Mouse (Mus musculus) myocyte (in vitro differentiated cells): ENCODE results near the gene Spns1. TPM values are rescaled to one million over a fixed set of nuclear protein-coding genes. Genes with fewer than 3 reads are reported as not detected.
"Not testable (repeated sequence)": the region's sequence is repeated elsewhere in the genome, so short reads cannot be mapped to it uniquely, and the experiment has no call there.

Experiments used
- H3K27me3 ChIP-seq: one replicate; pipeline ENCODE4 v1.6.1; 2011; ENCODE audit not compliant: control insufficient read depth, insufficient read depth, insufficient read length
- H3K36me3 ChIP-seq: one replicate; pipeline ENCODE4 v1.6.1; 2011; ENCODE audit not compliant: control insufficient read depth, insufficient read depth
- H3K4me2 ChIP-seq: one replicate; pipeline ENCODE4 v1.6.1; 2011; ENCODE audit warnings: low read depth, control low read depth
- H3K4me3 ChIP-seq: one replicate; pipeline ENCODE4 v1.5.1; 2011; ENCODE audit warnings: mild to moderate bottlenecking, control low read depth, moderate library complexity
- H3K79me2 ChIP-seq: one replicate; pipeline ENCODE4 v1.6.1; 2011; ENCODE audit not compliant: control insufficient read depth, insufficient read depth
- H3ac ChIP-seq: one replicate; pipeline ENCODE4 v1.6.1; 2011; ENCODE audit not compliant: control insufficient read depth, insufficient read length
- CEBPB ChIP-seq: IDR thresholded peaks from 2 replicates; pipeline ENCODE4 v1.6.1; 2011; ENCODE audit warnings: mild to moderate bottlenecking, moderate library complexity; ENCODE audit not compliant: poor library complexity, insufficient read depth, severe bottlenecking
- E2F4 ChIP-seq: IDR thresholded peaks from one replicate; pipeline ENCODE4 v1.6.1; 2011; ENCODE audit warnings: mild to moderate bottlenecking, control low read depth, moderate library complexity; ENCODE audit not compliant: insufficient read depth
- MAX ChIP-seq: IDR thresholded peaks from one replicate; pipeline ENCODE4 v1.6.1; 2011; ENCODE audit warnings: low read depth, mild to moderate bottlenecking, control low read depth
- MYOD1 ChIP-seq, 3 experiments: IDR thresholded peaks; one replicate each; pipeline ENCODE4 v1.6.1; 2011; ENCODE audit warnings: control low read depth in 2 of 3, low read depth in 2 of 3, mild to moderate bottlenecking in 2 of 3, moderate library complexity in 1 of 3; ENCODE audit not compliant: insufficient read length in 2 of 3, control insufficient read depth in 1 of 3
- MYOG ChIP-seq, 3 experiments: IDR thresholded peaks; one replicate each; pipeline ENCODE4 v1.6.1; 2011; ENCODE audit warnings: control low read depth in 2 of 3, low read depth in 2 of 3, mild to moderate bottlenecking in 2 of 3; ENCODE audit not compliant: insufficient read length in 2 of 3, control insufficient read depth in 1 of 3, insufficient read depth in 1 of 3
- POLR2A ChIP-seq: IDR thresholded peaks from one replicate; pipeline ENCODE4 v1.6.1; 2011; ENCODE audit warnings: low read depth, mild to moderate bottlenecking, control low read depth, moderate library complexity; ENCODE audit not compliant: insufficient read length
- POLR2AphosphoS2 ChIP-seq: IDR thresholded peaks from one replicate; pipeline ENCODE4 v1.6.1; 2011; ENCODE audit warnings: low read depth, control low read depth; ENCODE audit not compliant: insufficient read length
- REST ChIP-seq: IDR thresholded peaks from one replicate; pipeline ENCODE4 v1.6.1; 2011; ENCODE audit warnings: mild to moderate bottlenecking, control low read depth, moderate library complexity; ENCODE audit not compliant: insufficient read depth, insufficient read length
- SRF ChIP-seq: IDR thresholded peaks from one replicate; pipeline ENCODE4 v1.6.1; 2011; ENCODE audit warnings: low read depth; ENCODE audit not compliant: control insufficient read depth, insufficient read length
- TCF12 ChIP-seq: IDR thresholded peaks from one replicate; pipeline ENCODE4 v1.6.1; 2011; ENCODE audit warnings: mild to moderate bottlenecking, control low read depth; ENCODE audit not compliant: poor library complexity, insufficient read depth, severe bottlenecking
- TCF3 ChIP-seq: IDR thresholded peaks from one replicate; pipeline ENCODE4 v1.6.1; 2011; ENCODE audit warnings: low read depth, control low read depth; ENCODE audit not compliant: insufficient read length
- USF1 ChIP-seq: IDR thresholded peaks from one replicate; pipeline ENCODE4 v1.6.1; 2011; ENCODE audit warnings: low read depth, mild to moderate bottlenecking, control low read depth, moderate library complexity
- polyA plus RNA-seq: library from polyadenylated mRNA; unstranded; fragments of >200 nt; fragmentation: generic; extraction: Trizol; gene quantifications from one replicate; pipeline ENCODE4 v1.2.1, GENCODE M21; 2012; ENCODE audit warnings: missing spikeins

Gene Spns1
- polyA plus RNA-seq, 1 experiment: 76.5 TPM

DNA sequence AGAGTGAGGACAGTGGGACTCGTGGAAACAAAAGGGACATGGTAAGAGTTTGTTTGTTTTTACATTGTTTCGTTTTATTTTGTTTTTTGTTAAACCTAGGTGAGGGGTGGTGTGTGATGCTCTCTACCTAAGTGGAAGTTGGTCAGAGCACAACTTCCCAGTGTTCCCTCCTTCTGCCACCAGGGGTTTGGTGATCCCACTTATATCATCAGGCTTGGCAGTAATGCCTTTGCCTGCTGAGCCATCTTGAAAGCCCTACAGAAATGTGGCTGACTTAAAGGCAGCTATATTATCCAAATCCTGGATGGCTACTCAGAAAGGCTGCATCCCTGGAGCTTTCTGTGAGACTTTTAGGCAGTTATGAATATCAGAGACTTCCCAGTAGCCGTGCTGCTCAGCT lies 44.6 kb downstream of the Spns1 start:
- H3K4me2 ChIP-seq: no peak overlapping the region
- peaks cover 24% of the 10 kb centered on the region for H3K27me3 ChIP-seq
- H3K4me3 ChIP-seq: no peak overlapping the region
- TF ChIP-seq E2F4: no peak
- no peak for TF ChIP-seq POLR2AphosphoS2
- no peak for TF ChIP-seq TCF3
- TF ChIP-seq MAX: no peak
- TF ChIP-seq SRF: no peak
- TF ChIP-seq MYOG (IDR thresholded peaks at IDR 0.05; ENCODE audit: control insufficient read depth in 1 of 3, insufficient read depth in 1 of 3, insufficient read length in 2 of 3, low read depth in 2 of 3): no peak
- no peak for TF ChIP-seq TCF12
- no peak for TF ChIP-seq POLR2A
- no peak for TF ChIP-seq REST
- TF ChIP-seq USF1: no peak
- H3K79me2 ChIP-seq: no peaks in the 10 kb centered on the region
- H3K36me3 ChIP-seq: no peaks in the 10 kb centered on the region
- no peak overlapping the region for H3ac ChIP-seq

DNA sequence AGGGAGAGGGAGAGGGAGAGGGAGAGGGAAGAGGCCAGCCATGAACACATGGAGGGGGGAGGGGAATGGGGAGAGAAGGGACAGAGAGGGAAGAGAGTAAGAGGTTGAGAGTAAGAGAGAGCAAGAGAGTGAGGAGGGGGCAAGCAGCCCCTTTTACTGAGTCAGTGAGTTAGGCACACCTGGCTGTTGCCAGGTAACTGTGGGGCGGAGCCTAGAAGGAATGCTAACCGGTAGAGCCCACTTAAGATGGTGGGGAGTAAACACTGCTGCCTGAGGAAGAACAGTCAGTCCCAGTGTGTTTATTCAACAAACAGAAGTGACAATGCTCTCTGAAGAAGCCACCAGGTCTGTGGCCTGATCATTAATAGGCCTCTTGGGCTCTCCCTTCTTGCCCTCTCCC lies 46.6 kb downstream of the Spns1 start:
- TF ChIP-seq CEBPB (no peak), REST (no peak), POLR2AphosphoS2 (no peak), MAX (no peak), SRF (no peak), USF1 (no peak), E2F4 (no peak), TCF12 (no peak), TCF3 (no peak), MYOD1 (IDR thresholded peaks at IDR 0.05; ENCODE audit: control insufficient read depth in 1 of 3, insufficient read length in 2 of 3, low read depth in 2 of 3) (no peak), POLR2A (no peak), MYOG (IDR thresholded peaks at IDR 0.05; ENCODE audit: control insufficient read depth in 1 of 3, insufficient read depth in 1 of 3, insufficient read length in 2 of 3, low read depth in 2 of 3) (no peak)
- H3K27me3 ChIP-seq: peaks cover 19% of the 10 kb centered on the region
- H3K79me2 ChIP-seq: no peaks in the 10 kb centered on the region
- no peak overlapping the region for H3K4me3 ChIP-seq
- no peak overlapping the region for H3ac ChIP-seq
- H3K4me2 ChIP-seq: no peak overlapping the region
- H3K36me3 ChIP-seq: no peaks in the 10 kb centered on the region

DNA sequence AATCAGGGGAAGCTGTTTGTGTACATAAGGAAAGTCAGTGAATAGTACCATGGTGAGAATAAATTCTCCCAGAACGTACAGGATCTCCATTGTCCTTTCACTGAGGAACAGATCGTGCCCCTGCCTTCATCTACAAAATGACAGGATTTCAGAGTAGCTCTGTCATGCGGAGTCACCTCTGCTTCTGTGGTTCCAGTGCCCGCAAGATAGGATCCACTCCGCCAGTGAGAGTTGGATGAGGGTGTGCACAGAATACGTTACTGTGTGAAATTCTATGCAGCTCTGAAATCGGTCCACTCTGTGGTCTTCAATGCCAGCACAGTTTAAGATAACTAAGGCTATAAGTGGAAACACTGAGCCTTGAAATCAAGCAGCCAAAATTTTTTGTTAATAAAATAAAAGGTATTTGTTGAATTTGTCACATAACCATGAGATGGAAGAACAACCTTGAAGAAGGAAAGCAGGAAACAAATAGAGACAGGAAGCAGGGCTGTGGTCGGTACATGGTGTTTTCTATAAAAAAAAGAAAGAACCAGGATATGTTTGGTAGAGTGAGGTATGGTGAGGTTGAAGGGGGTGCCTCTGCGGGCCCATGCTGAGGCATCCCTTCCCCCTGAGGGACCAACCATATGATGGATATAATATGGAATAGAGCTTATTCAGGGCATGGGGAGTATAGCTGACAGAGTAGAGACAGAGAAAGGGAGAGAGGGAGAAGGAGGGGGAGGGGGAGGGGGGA lies 47.2 kb downstream of the Spns1 start:
- H3K4me2 ChIP-seq: no peak overlapping the region
- no peak overlapping the region for H3K4me3 ChIP-seq
- no peaks in the 10 kb centered on the region for H3K36me3 ChIP-seq
- H3ac ChIP-seq: no peak overlapping the region
- no peaks in the 10 kb centered on the region for H3K79me2 ChIP-seq
- TF ChIP-seq E2F4: no peak
- TF ChIP-seq MYOD1 (IDR thresholded peaks at IDR 0.05; ENCODE audit: control insufficient read depth in 1 of 3, insufficient read length in 2 of 3, low read depth in 2 of 3): no peak
- no peak for TF ChIP-seq CEBPB
- no peak for TF ChIP-seq POLR2A
- TF ChIP-seq TCF3: no peak
- no peak for TF ChIP-seq TCF12
- no peak for TF ChIP-seq SRF
- TF ChIP-seq REST: no peak
- TF ChIP-seq MAX: no peak
- TF ChIP-seq POLR2AphosphoS2: no peak
- no peak for TF ChIP-seq USF1
- no peak for TF ChIP-seq MYOG (IDR thresholded peaks at IDR 0.05; ENCODE audit: control insufficient read depth in 1 of 3, insufficient read depth in 1 of 3, insufficient read length in 2 of 3, low read depth in 2 of 3)
- peaks cover 18% of the 10 kb centered on the region for H3K27me3 ChIP-seq

DNA sequence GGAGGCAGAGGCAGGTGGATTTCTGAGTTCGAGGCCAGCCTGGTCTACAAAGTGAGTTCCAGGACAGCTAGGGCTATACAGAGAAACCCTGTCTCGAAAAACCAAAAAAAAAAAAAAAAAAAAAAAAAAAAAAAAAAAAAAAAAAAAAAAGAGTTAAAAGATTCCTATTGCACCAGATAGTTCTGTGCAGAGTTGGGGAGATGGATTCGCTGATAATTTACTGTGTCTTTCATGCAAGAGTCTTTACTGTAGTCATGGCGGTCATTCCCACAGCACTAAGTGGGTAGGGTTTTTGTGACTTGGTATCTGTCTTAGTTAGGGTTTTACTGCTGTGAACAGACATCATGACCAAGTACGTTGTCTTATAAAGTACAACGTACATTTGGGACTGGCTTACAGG lies 48.4 kb downstream of the Spns1 start:
- not testable (repeated sequence) for H3K79me2 ChIP-seq, H3K4me3 ChIP-seq, H3K36me3 ChIP-seq, H3K4me2 ChIP-seq, H3ac ChIP-seq
- H3K27me3 ChIP-seq: peaks cover 25% of the 10 kb centered on the region

DNA sequence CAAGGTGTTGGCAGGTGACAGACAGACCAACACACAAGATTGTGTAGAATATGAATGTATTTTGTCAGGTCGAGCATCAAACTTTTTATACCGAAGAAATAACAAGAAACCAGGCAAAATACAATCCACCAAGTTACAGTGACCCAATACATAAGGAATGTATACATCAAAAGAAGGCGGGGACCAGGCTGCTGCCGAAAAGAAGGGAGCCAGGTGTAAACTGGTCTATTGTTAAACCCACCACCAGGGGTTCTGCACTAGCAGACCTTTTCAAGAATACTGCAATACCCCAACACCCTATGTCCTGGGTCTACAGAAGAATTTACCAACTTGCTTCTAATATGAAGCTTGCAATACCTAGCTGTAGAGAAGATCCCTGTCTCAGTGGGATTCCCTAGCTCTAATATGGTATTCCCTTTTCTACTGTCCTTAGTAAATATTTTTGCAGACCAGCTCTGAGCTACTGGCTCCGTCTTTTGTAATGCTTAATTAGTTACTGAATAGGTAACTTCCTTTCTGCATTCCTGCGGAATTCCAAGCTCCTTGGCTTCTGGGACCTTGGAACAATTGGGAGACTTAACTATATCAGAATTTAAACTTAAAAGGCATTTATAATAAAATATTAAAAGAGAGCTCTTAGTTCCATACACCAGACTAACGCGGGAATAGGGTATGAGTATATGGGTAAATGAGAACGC lies 51.5 kb downstream of the Spns1 start:
- H3K79me2 ChIP-seq, H3K4me3 ChIP-seq, H3ac ChIP-seq, H3K36me3 ChIP-seq, H3K4me2 ChIP-seq: not testable (repeated sequence)
- peaks cover 14% of the 10 kb centered on the region for H3K27me3 ChIP-seq
